Mouse (Mus musculus): ENCODE results near the gene Eif5a2. TPM values are rescaled to one million over a fixed set of nuclear protein-coding genes. Genes with fewer than 3 reads are reported as not detected.

The Eif5a2 gene
- polyA plus RNA-seq, 1 experiment from 2014 or later: 7.2 TPM

DNA sequence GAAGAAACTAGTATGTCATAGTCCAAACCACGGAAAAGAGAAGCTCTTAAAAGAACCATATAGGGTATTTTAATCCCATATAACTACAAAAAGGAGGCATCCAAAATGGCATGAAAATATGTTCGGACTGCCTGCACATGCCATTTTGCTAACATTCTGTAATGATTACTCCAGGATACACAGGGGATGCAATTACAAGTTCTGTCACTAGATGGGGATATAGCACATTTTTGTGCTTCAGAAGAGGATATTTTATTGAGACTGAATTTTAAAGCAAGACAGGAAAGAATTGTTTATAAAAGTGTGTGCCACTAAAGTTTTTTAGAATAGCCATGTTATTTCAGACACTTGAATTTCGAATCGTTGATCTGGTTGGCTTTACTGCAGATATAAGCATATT, 33.3 kb downstream of the Eif5a2 start:
- no peak overlapping the region for H3K27ac ChIP-seq
- no peak overlapping the region for H3K4me3 ChIP-seq
- no peaks in the 10 kb centered on the region for H3K4me1 ChIP-seq
- WGBS: 4% methylated on average over 4 of the region's 4 CpGs
- H3K9ac ChIP-seq: no peak overlapping the region
- no peaks in the 10 kb centered on the region for H3K9me3 ChIP-seq
- ATAC-seq (ENCODE audit: insufficient number of reproducible peaks, low FRiP score, low TSS enrichment, low read depth): no peak
- H3K27me3 ChIP-seq: no peaks in the 10 kb centered on the region
- no peak overlapping the region for H3K4me2 ChIP-seq
- 0 out of 2 replicates have a peak, but pooled peaks cover under 1% of the 10 kb centered on the region for H3K36me3 ChIP-seq

DNA sequence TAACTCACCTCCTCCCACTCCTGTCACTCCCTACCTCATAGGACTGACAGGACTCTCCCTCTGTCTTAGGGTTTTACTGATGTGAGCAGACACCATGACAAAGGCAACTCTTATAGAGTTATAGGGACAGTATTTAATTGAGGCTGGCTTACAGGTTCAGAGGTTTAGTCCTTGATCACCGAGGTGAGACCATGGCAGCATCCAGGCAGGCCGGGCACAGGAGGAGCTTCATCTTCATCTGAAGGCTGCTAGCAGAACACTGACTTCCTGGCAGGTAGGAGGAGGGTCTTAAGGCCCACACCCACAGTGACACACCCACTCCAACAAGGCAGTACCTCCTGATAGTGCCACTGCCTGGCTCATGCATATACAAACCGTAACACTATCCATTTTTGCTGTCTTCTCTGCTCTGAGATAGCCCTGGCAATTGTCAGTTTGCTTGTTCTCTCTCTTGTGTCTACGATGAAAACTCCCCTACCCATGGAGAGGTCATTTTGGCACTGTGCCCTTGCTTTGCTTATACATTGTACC, 35.0 kb downstream of the Eif5a2 start:
- Histone ChIP-seq H3K4me3 (no peak overlapping the region), H3K27me3 (no peaks in the 10 kb centered on the region), H3K27ac (no peak overlapping the region), H3K4me2 (no peak overlapping the region), H3K9me3 (no peaks in the 10 kb centered on the region), H3K4me1 (no peaks in the 10 kb centered on the region), H3K36me3 (no peaks in the 10 kb centered on the region), H3K9ac (no peak overlapping the region)
- ATAC-seq (ENCODE audit: insufficient number of reproducible peaks, low FRiP score, low TSS enrichment, low read depth): no peak
- WGBS: 76% methylated on average over 4 of the region's 4 CpGs

DNA sequence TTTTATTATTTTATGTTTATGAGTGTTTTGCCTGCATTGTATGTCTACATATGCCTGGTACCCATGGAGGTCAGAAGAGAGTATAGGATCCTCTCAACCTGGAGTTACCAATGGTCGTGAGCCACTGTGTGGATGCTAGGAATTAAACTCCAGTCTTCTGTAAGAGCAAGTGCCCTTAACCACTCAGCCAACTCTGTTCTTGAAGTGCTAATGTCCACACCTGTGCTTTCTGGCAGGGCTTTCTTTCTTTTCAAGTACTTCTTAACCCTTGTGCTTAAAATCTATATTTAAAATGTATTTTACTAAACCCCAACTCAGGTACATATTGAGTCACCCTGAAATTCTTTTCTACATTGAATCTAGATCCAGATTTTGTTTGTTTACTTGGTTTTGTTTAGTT, 45.2 kb downstream of the Eif5a2 start:
- H3K9me3 ChIP-seq: no peaks in the 10 kb centered on the region
- no peaks in the 10 kb centered on the region for H3K27me3 ChIP-seq
- H3K27ac ChIP-seq: no peak overlapping the region
- no peak overlapping the region for H3K4me2 ChIP-seq
- H3K9ac ChIP-seq: no peak overlapping the region
- 87% methylated on average over 1 of the region's 1 CpGs for WGBS
- H3K4me3 ChIP-seq: no peak overlapping the region
- no peak for ATAC-seq (ENCODE audit: insufficient number of reproducible peaks, low FRiP score, low TSS enrichment, low read depth)
- no peaks in the 10 kb centered on the region for H3K4me1 ChIP-seq
- no peaks in the 10 kb centered on the region for H3K36me3 ChIP-seq

- H3K27me3 ChIP-seq: no peaks in the 10 kb centered on the region
- no peak overlapping the region for H3K4me2 ChIP-seq
- no peaks in the 10 kb centered on the region for H3K4me1 ChIP-seq
- ATAC-seq (ENCODE audit: insufficient number of reproducible peaks, low FRiP score, low TSS enrichment, low read depth): no peak
- no peaks in the 10 kb centered on the region for H3K36me3 ChIP-seq
- H3K9me3 ChIP-seq: no peaks in the 10 kb centered on the region
- H3K9ac ChIP-seq: no peak overlapping the region
- H3K27ac ChIP-seq: no peak overlapping the region
- H3K4me3 ChIP-seq: no peak overlapping the region
- WGBS: 86% methylated on average over 2 of the region's 2 CpGs
Observed at GRCm38 (mm10) chr3:28827605-28828004, 46.5 kb downstream of the Eif5a2 start.

- ATAC-seq (ENCODE audit: insufficient number of reproducible peaks, low FRiP score, low TSS enrichment, low read depth): no peak
- Histone ChIP-seq H3K9ac (no peak overlapping the region), H3K27me3 (no peaks in the 10 kb centered on the region), H3K36me3 (no peaks in the 10 kb centered on the region), H3K4me2 (no peak overlapping the region), H3K4me1 (no peaks in the 10 kb centered on the region), H3K9me3 (no peaks in the 10 kb centered on the region), H3K4me3 (no peak overlapping the region), H3K27ac (no peak overlapping the region)
- WGBS: 86% methylated on average over 2 of the region's 2 CpGs
Observed at GRCm38 (mm10) chr3:28829454-28829853, 48.4 kb downstream of the Eif5a2 start.

DNA sequence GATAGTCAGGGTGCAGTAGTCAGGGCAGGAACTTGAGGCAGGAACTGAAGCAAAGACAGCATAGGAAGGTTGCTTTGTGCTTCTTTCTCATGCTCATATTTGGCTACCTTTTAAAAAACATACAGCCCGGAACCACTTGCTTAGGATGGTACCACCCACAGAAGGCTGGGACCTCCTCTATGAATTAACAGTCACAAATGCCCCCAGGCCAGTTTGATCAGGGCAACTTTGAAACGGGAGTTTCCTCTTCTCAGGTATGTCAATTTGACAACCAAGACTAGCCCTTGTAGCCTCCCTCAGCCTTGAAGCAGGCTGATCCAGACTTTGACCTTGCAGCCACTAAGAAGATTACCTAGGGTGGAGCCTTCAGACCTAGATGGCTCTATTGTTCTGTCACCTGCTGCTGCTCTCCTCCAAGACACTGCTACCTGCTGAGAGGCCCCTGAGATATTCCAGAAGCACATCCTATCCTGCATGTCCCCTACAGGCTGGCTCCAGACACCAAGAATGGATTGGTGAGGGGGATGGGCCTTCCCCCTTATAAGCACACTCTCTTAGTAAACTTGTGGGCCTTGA, 55.8 kb downstream of the Eif5a2 start:
- no peak overlapping the region for H3K4me3 ChIP-seq
- ATAC-seq (ENCODE audit: insufficient number of reproducible peaks, low FRiP score, low TSS enrichment, low read depth): no peak
- no peak overlapping the region for H3K9ac ChIP-seq
- H3K9me3 ChIP-seq: no peaks in the 10 kb centered on the region
- no peaks in the 10 kb centered on the region for H3K36me3 ChIP-seq
- no peaks in the 10 kb centered on the region for H3K4me1 ChIP-seq
- H3K27ac ChIP-seq: no peak overlapping the region
- no peaks in the 10 kb centered on the region for H3K27me3 ChIP-seq
- H3K4me2 ChIP-seq: no peak overlapping the region
- 56% methylated on average over 2 of the region's 2 CpGs for WGBS

DNA sequence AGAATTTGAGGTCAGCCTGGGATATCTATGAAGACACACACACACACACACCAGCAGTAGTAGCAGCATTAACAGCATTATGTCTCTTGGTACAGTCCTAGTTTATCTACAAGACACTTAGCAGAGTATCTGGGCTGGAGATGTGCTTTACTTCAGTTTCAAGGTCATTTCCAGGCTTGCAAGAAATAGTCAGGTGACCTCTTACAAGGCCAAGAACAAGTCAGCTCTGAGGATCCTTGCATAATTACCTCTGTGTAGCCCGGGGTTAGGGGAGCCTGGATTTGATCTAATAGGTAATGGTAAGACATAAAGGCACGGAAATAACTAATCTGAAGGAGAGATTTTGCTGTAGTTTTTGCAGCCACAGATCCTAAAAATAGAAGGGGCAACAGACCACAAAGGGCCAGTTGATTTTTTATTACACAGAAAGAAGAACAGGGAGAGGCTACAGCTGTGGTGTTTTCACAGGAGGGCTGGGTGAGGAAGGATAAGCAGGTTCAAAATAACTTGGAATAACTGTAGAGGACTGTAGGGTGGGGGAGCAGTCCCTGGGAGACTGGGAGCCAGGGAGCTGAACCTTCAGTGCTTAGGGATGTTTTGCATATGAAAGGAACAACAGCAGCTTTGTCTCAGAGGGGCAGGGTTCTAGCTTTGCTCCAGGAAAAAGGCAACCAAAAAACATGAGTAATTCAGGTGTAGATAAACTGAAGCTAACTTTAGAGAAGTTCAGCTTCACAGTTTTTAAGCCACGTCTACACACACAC, 61.0 kb downstream of the Eif5a2 start:
- no peak overlapping the region for H3K27ac ChIP-seq
- H3K27me3 ChIP-seq: no peaks in the 10 kb centered on the region
- no peak for ATAC-seq (ENCODE audit: insufficient number of reproducible peaks, low FRiP score, low TSS enrichment, low read depth)
- H3K4me2 ChIP-seq: no peak overlapping the region
- no peaks in the 10 kb centered on the region for H3K9me3 ChIP-seq
- H3K36me3 ChIP-seq: no peaks in the 10 kb centered on the region
- no peaks in the 10 kb centered on the region for H3K4me1 ChIP-seq
- WGBS: 25% methylated on average over 3 of the region's 3 CpGs
- no peak overlapping the region for H3K9ac ChIP-seq
- H3K4me3 ChIP-seq: no peak overlapping the region

- Histone ChIP-seq H3K4me2 (no peak overlapping the region), H3K27me3 (no peaks in the 10 kb centered on the region), H3K9ac (no peak overlapping the region), H3K4me3 (no peak overlapping the region), H3K9me3 (no peaks in the 10 kb centered on the region), H3K27ac (no peak overlapping the region), H3K4me1 (no peaks in the 10 kb centered on the region), H3K36me3 (no peaks in the 10 kb centered on the region)
- ATAC-seq (ENCODE audit: insufficient number of reproducible peaks, low FRiP score, low TSS enrichment, low read depth): no peak
- 45% methylated on average over 8 of the region's 8 CpGs for WGBS
Observed at GRCm38 (mm10) chr3:28843231-28843630, 62.2 kb downstream of the Eif5a2 start.

GRCm38 (mm10) chr3:28847115-28847514, 66.0 kb downstream of the Eif5a2 start:
- Histone ChIP-seq H3K9ac (no peak overlapping the region), H3K9me3 (no peaks in the 10 kb centered on the region), H3K4me1 (no peaks in the 10 kb centered on the region), H3K4me3 (no peak overlapping the region), H3K27me3 (no peaks in the 10 kb centered on the region), H3K36me3 (no peaks in the 10 kb centered on the region), H3K27ac (no peak overlapping the region), H3K4me2 (no peak overlapping the region)
- no peak for ATAC-seq (ENCODE audit: insufficient number of reproducible peaks, low FRiP score, low TSS enrichment, low read depth)

Other genes with a start within 250 kb of the Eif5a2 start
- 0.02 and 0.12 TPM in 2 replicates for gene Slc2a2, start 83.4 kb upstream of the Eif5a2 start, polyA plus RNA-seq (2015; fragmentation: Nextera tagmentation; extraction: Ambion mirVana)
- 281 and 407 TPM in 2 replicates for gene Rpl22l1, start 24.2 kb downstream of the Eif5a2 start, polyA plus RNA-seq (2015; fragmentation: Nextera tagmentation; extraction: Ambion mirVana)
- not detected in 2 replicates for gene Gm1527, start 111.3 kb downstream of the Eif5a2 start, polyA plus RNA-seq (2015; fragmentation: Nextera tagmentation; extraction: Ambion mirVana)

Data from limb, embryonic 15.5 days (tissue).